Mouse (Mus musculus): Measurements from ENCODE around the gene Adcy1. TPM values are rescaled to one million over a fixed set of nuclear protein-coding genes. Genes with fewer than 3 reads are reported as not detected.

Adcy1 gene
- total and polyA plus RNA-seq, 2 experiments from 2014 or later: 12.6 to 142 TPM

- TF ChIP-seq CTCF (IDR thresholded peaks at IDR 0.05): no peak
- Histone ChIP-seq H3K9me3 (ENCODE audit: low read length) (no peaks in the 10 kb centered on the region), H3K4me1 (ENCODE audit: insufficient read depth, low read length) (no peaks in the 10 kb centered on the region; the same call in 1 of the 2 replicates), H3K9ac (replicated peaks; ENCODE audit: low read length, poor library complexity, severe bottlenecking) (no peak overlapping the region), H3K36me3 (ENCODE audit: insufficient read depth, low read length) (peaks cover 17% of the 10 kb centered on the region), H3K4me3 (ENCODE audit: low read depth, low read length) (no peak overlapping the region), H3K27me3 (ENCODE audit: insufficient read depth, low read length) (no peaks in the 10 kb centered on the region), H3K4me2 (ENCODE audit: low read depth, low read length, poor library complexity, severe bottlenecking) (no peak overlapping the region), H3K27ac (ENCODE audit: low read depth, low read length) (no peak overlapping the region)
- DNase-seq (ENCODE audit: low spot score): no peak
- ATAC-seq (ENCODE audit: low FRiP score): no peak
- 90% methylated on average over 7 of the region's 7 CpGs for WGBS
These were observed 69.6 kb downstream of the Adcy1 start for GRCm38 (mm10) chr11:7132736-7133387.

GRCm38 (mm10) chr11:7133736-7134135 lies 70.4 kb downstream of the Adcy1 start:
- H3K27me3 ChIP-seq (ENCODE audit: insufficient read depth, low read length): no peaks in the 10 kb centered on the region
- H3K4me3 ChIP-seq (ENCODE audit: low read depth, low read length): no peak overlapping the region
- H3K36me3 ChIP-seq (ENCODE audit: insufficient read depth, low read length): peaks cover 24% of the 10 kb centered on the region
- H3K27ac ChIP-seq (ENCODE audit: low read depth, low read length): no peak overlapping the region
- no peak for DNase-seq (ENCODE audit: low spot score)
- no peak for ATAC-seq (ENCODE audit: low FRiP score)
- no peak for TF ChIP-seq CTCF (IDR thresholded peaks at IDR 0.05)
- H3K4me1 ChIP-seq (ENCODE audit: insufficient read depth, low read length): no peaks in the 10 kb centered on the region; the same call in 1 of the 2 replicates
- no peak overlapping the region for H3K4me2 ChIP-seq (ENCODE audit: low read depth, low read length, poor library complexity, severe bottlenecking)
- no peaks in the 10 kb centered on the region for H3K9me3 ChIP-seq (ENCODE audit: low read length)
- no peak overlapping the region for H3K9ac ChIP-seq (replicated peaks; ENCODE audit: low read length, poor library complexity, severe bottlenecking)
- WGBS: 83% methylated on average over 5 of the region's 5 CpGs

- no peak for DNase-seq (ENCODE audit: low spot score)
- TF ChIP-seq CTCF (IDR thresholded peaks at IDR 0.05): no peak
- H3K4me1 ChIP-seq (ENCODE audit: insufficient read depth, low read length): no peaks in the 10 kb centered on the region; the same call in 1 of the 2 replicates
- no peaks in the 10 kb centered on the region for H3K27me3 ChIP-seq (ENCODE audit: insufficient read depth, low read length)
- H3K9me3 ChIP-seq (ENCODE audit: low read length): no peaks in the 10 kb centered on the region
- 76% methylated on average over 5 of the region's 5 CpGs for WGBS
- H3K36me3 ChIP-seq (ENCODE audit: insufficient read depth, low read length): peaks cover 24% of the 10 kb centered on the region
- H3K9ac ChIP-seq (replicated peaks; ENCODE audit: low read length, poor library complexity, severe bottlenecking): no peak overlapping the region
- H3K4me3 ChIP-seq (ENCODE audit: low read depth, low read length): no peak overlapping the region
- ATAC-seq (ENCODE audit: low FRiP score): no peak
- H3K4me2 ChIP-seq (ENCODE audit: low read depth, low read length, poor library complexity, severe bottlenecking): no peak overlapping the region
- no peak overlapping the region for H3K27ac ChIP-seq (ENCODE audit: low read depth, low read length)
These were observed 71.0 kb downstream of the Adcy1 start for GRCm38 (mm10) chr11:7134319-7134718.

- H3K4me1 ChIP-seq (ENCODE audit: insufficient read depth, low read length): no peaks in the 10 kb centered on the region; the same call in 1 of the 2 replicates
- no peaks in the 10 kb centered on the region for H3K9me3 ChIP-seq (ENCODE audit: low read length)
- H3K36me3 ChIP-seq (ENCODE audit: insufficient read depth, low read length): peaks cover 22% of the 10 kb centered on the region
- no peak overlapping the region for H3K4me2 ChIP-seq (ENCODE audit: low read depth, low read length, poor library complexity, severe bottlenecking)
- H3K4me3 ChIP-seq (ENCODE audit: low read depth, low read length): no peak overlapping the region
- 68% methylated on average over 6 of the region's 6 CpGs for WGBS
- no peaks in the 10 kb centered on the region for H3K27me3 ChIP-seq (ENCODE audit: insufficient read depth, low read length)
- no peak for DNase-seq (ENCODE audit: low spot score)
- no peak overlapping the region for H3K27ac ChIP-seq (ENCODE audit: low read depth, low read length)
- TF ChIP-seq CTCF (IDR thresholded peaks at IDR 0.05): no peak
- ATAC-seq (ENCODE audit: low FRiP score): no peak
- no peak overlapping the region for H3K9ac ChIP-seq (replicated peaks; ENCODE audit: low read length, poor library complexity, severe bottlenecking)
These were observed 72.0 kb downstream of the Adcy1 start for GRCm38 (mm10) chr11:7135301-7135700.

GRCm38 (mm10) chr11:7135763-7136162 lies 72.5 kb downstream of the Adcy1 start:
- no peak overlapping the region for H3K4me3 ChIP-seq (ENCODE audit: low read depth, low read length)
- no peaks in the 10 kb centered on the region; the same call in 1 of the 2 replicates for H3K4me1 ChIP-seq (ENCODE audit: insufficient read depth, low read length)
- H3K9ac ChIP-seq (replicated peaks; ENCODE audit: low read length, poor library complexity, severe bottlenecking): no peak overlapping the region
- DNase-seq (ENCODE audit: low spot score): no peak
- peaks cover 17% of the 10 kb centered on the region for H3K36me3 ChIP-seq (ENCODE audit: insufficient read depth, low read length)
- H3K27me3 ChIP-seq (ENCODE audit: insufficient read depth, low read length): no peaks in the 10 kb centered on the region
- ATAC-seq (ENCODE audit: low FRiP score): no peak
- 78% methylated on average over 9 of the region's 9 CpGs for WGBS
- H3K9me3 ChIP-seq (ENCODE audit: low read length): no peaks in the 10 kb centered on the region
- H3K27ac ChIP-seq (ENCODE audit: low read depth, low read length): no peak overlapping the region
- no peak overlapping the region for H3K4me2 ChIP-seq (ENCODE audit: low read depth, low read length, poor library complexity, severe bottlenecking)
- no peak for TF ChIP-seq CTCF (IDR thresholded peaks at IDR 0.05)

GRCm38 (mm10) chr11:7136246-7136855 lies 73.1 kb downstream of the Adcy1 start:
- Histone ChIP-seq H3K4me1 (ENCODE audit: insufficient read depth, low read length) (no peaks in the 10 kb centered on the region; the same call in 1 of the 2 replicates), H3K4me3 (ENCODE audit: low read depth, low read length) (no peak overlapping the region), H3K36me3 (ENCODE audit: insufficient read depth, low read length) (peaks cover 16% of the 10 kb centered on the region), H3K27me3 (ENCODE audit: insufficient read depth, low read length) (no peaks in the 10 kb centered on the region), H3K9ac (replicated peaks; ENCODE audit: low read length, poor library complexity, severe bottlenecking) (no peak overlapping the region), H3K27ac (ENCODE audit: low read depth, low read length) (no peak overlapping the region), H3K9me3 (ENCODE audit: low read length) (no peaks in the 10 kb centered on the region), H3K4me2 (ENCODE audit: low read depth, low read length, poor library complexity, severe bottlenecking) (no peak overlapping the region)
- 95% methylated on average over 5 of the region's 5 CpGs for WGBS
- ATAC-seq (ENCODE audit: low FRiP score) (no peak), DNase-seq (ENCODE audit: low spot score) (no peak)
- TF ChIP-seq CTCF (IDR thresholded peaks at IDR 0.05): no peak
